Mouse (Mus musculus) embryo, embryonic 10.5 days (tissue): ENCODE data around the gene Tmem190.
"Not testable (repeated sequence)": the region's sequence is repeated elsewhere in the genome, so short reads cannot be mapped to it uniquely, and the experiment has no call there.

Source experiments
- DNase-seq: peaks from one replicate; pipeline ENCODE4 v3.0.0-alpha.2; 2015; ENCODE audit warnings: low spot score

Gene Tmem190

GRCm38 (mm10) chr7:4813105-4813791, 30.5 kb downstream of the Tmem190 start:
- no peak for DNase-seq

DNA sequence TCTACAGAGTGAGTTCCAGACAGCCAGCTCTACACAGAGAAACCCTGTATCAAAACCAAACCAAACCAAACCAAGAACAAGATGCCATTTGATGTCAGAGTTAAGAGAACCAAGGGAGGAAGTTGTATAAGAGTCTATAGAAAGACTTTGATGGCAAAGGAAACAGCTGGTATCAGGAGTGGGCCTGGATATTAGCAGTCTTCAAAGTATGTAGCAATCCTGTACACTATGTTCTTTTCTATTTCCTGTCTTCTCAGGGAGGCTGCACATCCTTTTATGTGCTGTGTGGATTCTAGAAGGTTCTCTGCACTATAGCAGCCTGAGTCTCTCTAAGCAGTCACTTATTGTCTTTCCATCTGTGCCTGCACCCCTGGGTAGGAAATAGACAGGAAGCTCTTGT, 33.8 kb downstream of the Tmem190 start:
- DNase-seq, result no peak

DNA sequence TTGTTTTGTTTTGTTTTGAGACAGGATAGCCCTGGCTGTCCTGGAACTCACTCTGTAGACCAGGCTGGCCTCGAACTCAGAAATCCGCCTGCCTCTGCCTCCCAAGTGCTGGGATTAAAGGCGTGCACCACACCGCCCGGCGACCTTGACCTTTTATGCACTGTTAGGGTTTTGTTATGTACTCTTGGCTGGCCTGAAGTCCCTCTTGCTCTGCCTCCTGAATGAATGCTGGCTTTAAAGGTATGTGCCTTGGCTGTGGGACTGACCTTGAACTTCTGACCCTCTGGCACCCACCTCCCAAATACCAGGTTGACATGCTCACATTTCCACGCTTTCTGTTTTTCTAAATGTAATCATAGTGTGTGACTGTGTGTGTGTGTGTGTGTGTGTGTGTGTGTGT, 38.2 kb downstream of the Tmem190 start:
- not testable (repeated sequence) for DNase-seq

GRCm38 (mm10) chr7:4821690-4822089, 39.0 kb downstream of the Tmem190 start:
- DNase-seq, result no peak

GRCm38 (mm10) chr7:4822162-4822907, 39.6 kb downstream of the Tmem190 start:
- no peak for DNase-seq

DNA sequence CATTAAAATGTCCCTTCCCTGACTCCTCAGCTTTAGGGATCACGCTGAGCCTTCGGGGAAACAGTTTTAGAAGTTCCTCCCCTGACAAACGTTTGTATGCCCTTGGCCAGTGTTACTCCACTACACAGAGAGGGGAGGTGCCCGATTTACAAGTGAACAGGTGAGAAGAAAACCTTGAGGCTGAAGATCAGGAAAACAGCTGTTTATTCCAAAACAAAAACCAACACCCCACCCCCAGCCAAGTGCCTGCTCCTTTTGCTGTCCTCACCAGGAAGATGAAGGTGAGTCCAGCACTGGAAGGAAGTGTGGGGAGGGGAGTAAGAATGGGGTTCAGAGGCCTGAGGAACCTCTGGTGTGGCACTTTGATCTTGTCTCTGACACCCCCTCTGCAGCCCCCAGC, 42.6 kb downstream of the Tmem190 start:
- no peak for DNase-seq

DNA sequence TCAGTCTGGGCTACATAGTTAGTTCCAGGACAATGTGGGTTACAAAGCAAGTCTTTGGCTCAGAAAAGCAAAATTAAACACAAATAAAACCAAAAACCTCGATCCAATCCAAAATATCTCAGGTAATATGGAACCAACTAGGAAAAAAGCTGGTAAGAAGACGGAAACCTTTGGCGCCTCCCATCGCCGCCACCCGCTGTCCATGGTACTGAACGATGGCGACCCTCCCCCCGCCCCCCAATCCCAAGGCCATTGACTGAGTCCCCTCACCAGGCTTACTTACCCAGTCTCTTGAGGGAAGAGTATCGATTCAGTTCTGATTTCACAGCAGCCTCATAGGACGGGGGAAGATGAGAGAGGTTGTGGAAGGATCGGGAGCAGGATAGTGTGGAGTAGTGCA, 47.7 kb downstream of the Tmem190 start:
- DNase-seq, result peak; percentile 51
